Mouse (Mus musculus) embryonic fibroblast, embryonic 13.5 days (primary cell): Measurements from ENCODE around the gene Gm49322.

ENCODE experiments used
- CTCF ChIP-seq: IDR thresholded peaks from 2 replicates; pipeline ENCODE4 v1.5.1; 2011; ENCODE audit warnings: mild to moderate bottlenecking, control low read depth, low read length, moderate library complexity, borderline replicate concordance; ENCODE audit not compliant: insufficient read depth
- POLR2A ChIP-seq: IDR thresholded peaks from 2 replicates; pipeline ENCODE4 v1.6.1; 2011; ENCODE audit warnings: low read depth, mild to moderate bottlenecking, control low read depth, low read length, moderate library complexity

DNA sequence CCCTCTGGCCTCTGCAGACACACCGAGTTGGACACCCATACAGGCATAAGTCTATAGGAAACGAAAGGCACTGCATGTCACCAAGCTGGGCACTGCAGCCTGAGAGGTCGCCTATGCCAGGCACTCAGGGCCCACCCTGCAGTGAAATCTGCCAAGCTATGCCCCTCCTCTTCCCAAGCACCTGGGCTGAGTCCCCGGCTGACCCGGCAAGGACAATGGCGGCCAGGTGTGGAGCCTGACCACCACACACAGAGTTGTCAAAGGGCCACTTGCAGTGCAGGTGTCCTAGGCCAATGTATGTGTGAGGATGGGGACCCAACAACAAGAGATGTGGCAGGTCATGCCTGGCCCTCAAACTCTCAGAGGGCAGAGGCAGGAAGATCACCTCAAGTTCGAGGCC, 46.4 kb upstream of the Gm49322 start:
- TF ChIP-seq POLR2A (no peak), CTCF (no peak)
